ENCODE assay signal across 11 mouse cellular contexts in the genomic region with DNA sequence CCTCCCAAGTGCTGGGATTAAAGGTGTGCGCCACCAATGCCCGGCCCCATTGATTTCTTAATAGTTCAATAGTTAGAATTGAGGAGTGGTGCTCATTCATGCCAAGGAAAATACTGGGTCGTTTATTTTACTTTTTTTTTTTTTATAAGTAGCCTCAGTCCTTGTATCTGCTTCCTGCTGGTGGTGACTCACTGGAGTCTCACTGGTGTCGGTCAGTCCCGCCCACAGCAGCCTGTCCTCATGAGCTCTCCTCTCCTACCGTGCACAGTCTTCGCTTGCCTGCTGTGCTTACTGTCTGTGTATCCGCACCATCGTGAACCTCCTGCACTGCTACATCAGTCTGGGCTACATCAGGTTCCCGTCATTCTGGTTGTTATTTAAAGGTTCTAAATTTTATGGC. TPM values are rescaled to one million over a fixed set of nuclear protein-coding genes. Genes with fewer than 3 reads are reported as not detected.
DNase-seq lines count a peak whose midpoint lies in the region; ATAC-seq lines count a peak whose summit lies in the region.
"Had no signal": no experiment of that assay in that cellular context is flagged by ENCODE, and none has a peak within 500 bp of the region (broad histone marks: within the 10 kb centered on the region; RNA-seq: fewer than 3 reads in every experiment).

No protein-coding gene starts in this region.

- peak; percentile 24 to 46; a peak in 1 of 4 replicates for ATAC-seq in hematopoietic stem cell, adult 5-6 weeks (replicated peaks in 1 of 2; ENCODE audit: insufficient read depth in 1 of 2, low FRiP score in 2 of 2, low TSS enrichment in 1 of 2, low read depth in 1 of 2, poor library complexity in 2 of 2, severe bottlenecking in 2 of 2)
- no peak for ATAC-seq in erythroblast, adult 5-6 weeks (replicated peaks; ENCODE audit: low FRiP score, poor library complexity, severe bottlenecking)
- ATAC-seq: forebrain, postnatal 0 days; liver, postnatal 0 days had no signal

- DNase-seq in kidney, postnatal 10 days = peak; percentile 33
- DNase-seq in kidney, adult 11 months = no peak
- peak; percentile 41 for DNase-seq in MN1 (ENCODE audit: low spot score)
- peak; percentile 56 for DNase-seq in adrenal gland, postnatal 10 days
- no peak for DNase-seq in layer of hippocampus, adult 11-12 months (ENCODE audit: low spot score)
- DNase-seq in right cerebral cortex, postnatal 25 days = no peak
- DNase-seq: forebrain, postnatal 0 days; layer of hippocampus, adult 9-11 months; liver, postnatal 0 days had no signal

RNA-seq across cellular contexts. Expression of a gene that starts 46.5 kb away (rescaled TPM):
- total RNA-seq in adrenal gland, postnatal 10 days (2021) = 10 to 100 TPM; 59.9 to 68.7 TPM
- total RNA-seq in hematopoietic stem cell, adult 5-6 weeks (2017) = 76.5 and 95.2 TPM in 2 replicates
- 29.7 and 44.6 TPM in 2 replicates for total RNA-seq in erythroblast, adult 5-6 weeks (2015; ENCODE audit: low replicate concordance)
- total RNA-seq in erythroblast, adult 5-6 weeks (2017; ENCODE audit: low replicate concordance) = 39.0 and 42.0 TPM in 2 replicates

Comparison
In these comparisons a context has a peak if more than half of its experiments do, and no peak if none do; other contexts are left out.
1. DNase-seq: peak in kidney, postnatal 10 days (single experiment), MN1 (single experiment) and adrenal gland, postnatal 10 days (single experiment); none in kidney, adult 11 months (single experiment), layer of hippocampus, adult 11-12 months (single experiment) and right cerebral cortex, postnatal 25 days (single experiment).